Mouse (Mus musculus): ENCODE measurements around the gene Cyp26c1. TPM values are rescaled to one million over a fixed set of nuclear protein-coding genes. Genes with fewer than 3 reads are reported as not detected.

Gene Cyp26c1
- polyA plus RNA-seq, 1 experiment, result not detected

- TF ChIP-seq POLR2A (IDR thresholded peaks at IDR 0.05; ENCODE audit: borderline replicate concordance, extremely low read depth, insufficient read depth, insufficient read length, poor library complexity, severe bottlenecking) (no peak), CTCF (IDR thresholded peaks at IDR 0.05; ENCODE audit: borderline replicate concordance, extremely low read depth, insufficient read depth, insufficient read length) (no peak)
- peak; percentile 30 for DNase-seq (ENCODE audit: low read depth)
Measured at GRCm38 (mm10) chr19:37698273-37699160, 13.1 kb downstream of the Cyp26c1 start.

- no peak for TF ChIP-seq POLR2A (IDR thresholded peaks at IDR 0.05; ENCODE audit: borderline replicate concordance, extremely low read depth, insufficient read depth, insufficient read length, poor library complexity, severe bottlenecking)
- no peak for TF ChIP-seq CTCF (IDR thresholded peaks at IDR 0.05; ENCODE audit: borderline replicate concordance, extremely low read depth, insufficient read depth, insufficient read length)
- no peak for DNase-seq (ENCODE audit: low read depth)
Measured at GRCm38 (mm10) chr19:37699711-37700110, 14.3 kb downstream of the Cyp26c1 start.

GRCm38 (mm10) chr19:37702377-37703076 lies 17.1 kb downstream of the Cyp26c1 start:
- TF ChIP-seq POLR2A (IDR thresholded peaks at IDR 0.05; ENCODE audit: borderline replicate concordance, extremely low read depth, insufficient read depth, insufficient read length, poor library complexity, severe bottlenecking) (no peak), CTCF (IDR thresholded peaks at IDR 0.05; ENCODE audit: borderline replicate concordance, extremely low read depth, insufficient read depth, insufficient read length) (no peak)
- DNase-seq (ENCODE audit: low read depth), result no peak

GRCm38 (mm10) chr19:37703902-37704509 lies 18.6 kb downstream of the Cyp26c1 start:
- TF ChIP-seq CTCF (IDR thresholded peaks at IDR 0.05; ENCODE audit: borderline replicate concordance, extremely low read depth, insufficient read depth, insufficient read length) (peak; percentile 90), POLR2A (IDR thresholded peaks at IDR 0.05; ENCODE audit: borderline replicate concordance, extremely low read depth, insufficient read depth, insufficient read length, poor library complexity, severe bottlenecking) (no peak)

GRCm38 (mm10) chr19:37705722-37706121 lies 20.3 kb downstream of the Cyp26c1 start:
- DNase-seq (ENCODE audit: low read depth), result no peak
- TF ChIP-seq CTCF (IDR thresholded peaks at IDR 0.05; ENCODE audit: borderline replicate concordance, extremely low read depth, insufficient read depth, insufficient read length) (no peak), POLR2A (IDR thresholded peaks at IDR 0.05; ENCODE audit: borderline replicate concordance, extremely low read depth, insufficient read depth, insufficient read length, poor library complexity, severe bottlenecking) (no peak)

More at GRCm38 (mm10) chr19:37703902-37704509, 18.6 kb downstream of the Cyp26c1 start:
- DNase-seq (ENCODE audit: low read depth), result peak; percentile 61

- no peak for DNase-seq (ENCODE audit: low read depth)
- TF ChIP-seq CTCF (IDR thresholded peaks at IDR 0.05; ENCODE audit: borderline replicate concordance, extremely low read depth, insufficient read depth, insufficient read length), result no peak
- no peak for TF ChIP-seq POLR2A (IDR thresholded peaks at IDR 0.05; ENCODE audit: borderline replicate concordance, extremely low read depth, insufficient read depth, insufficient read length, poor library complexity, severe bottlenecking)
Measured at GRCm38 (mm10) chr19:37714681-37715080, 29.3 kb downstream of the Cyp26c1 start.

- no peak for DNase-seq (ENCODE audit: low read depth)
- no peak for TF ChIP-seq CTCF (IDR thresholded peaks at IDR 0.05; ENCODE audit: borderline replicate concordance, extremely low read depth, insufficient read depth, insufficient read length)
- TF ChIP-seq POLR2A (IDR thresholded peaks at IDR 0.05; ENCODE audit: borderline replicate concordance, extremely low read depth, insufficient read depth, insufficient read length, poor library complexity, severe bottlenecking), result no peak
Measured at GRCm38 (mm10) chr19:37715980-37716379, 30.6 kb downstream of the Cyp26c1 start.

- DNase-seq (ENCODE audit: low read depth), result peak; percentile 7
- TF ChIP-seq CTCF (IDR thresholded peaks at IDR 0.05; ENCODE audit: borderline replicate concordance, extremely low read depth, insufficient read depth, insufficient read length) (no peak), POLR2A (IDR thresholded peaks at IDR 0.05; ENCODE audit: borderline replicate concordance, extremely low read depth, insufficient read depth, insufficient read length, poor library complexity, severe bottlenecking) (no peak)
Measured at GRCm38 (mm10) chr19:37716524-37717175, 31.3 kb downstream of the Cyp26c1 start.

GRCm38 (mm10) chr19:37719166-37719565 lies 33.8 kb downstream of the Cyp26c1 start:
- no peak for TF ChIP-seq POLR2A (IDR thresholded peaks at IDR 0.05; ENCODE audit: borderline replicate concordance, extremely low read depth, insufficient read depth, insufficient read length, poor library complexity, severe bottlenecking)
- no peak for TF ChIP-seq CTCF (IDR thresholded peaks at IDR 0.05; ENCODE audit: borderline replicate concordance, extremely low read depth, insufficient read depth, insufficient read length)
- no peak for DNase-seq (ENCODE audit: low read depth)

GRCm38 (mm10) chr19:37724591-37724990 lies 39.2 kb downstream of the Cyp26c1 start:
- no peak for DNase-seq (ENCODE audit: low read depth)
- TF ChIP-seq POLR2A (IDR thresholded peaks at IDR 0.05; ENCODE audit: borderline replicate concordance, extremely low read depth, insufficient read depth, insufficient read length, poor library complexity, severe bottlenecking), result no peak
- 0 out of 2 replicates have a peak, but pooled peaks have one; percentile 4 for TF ChIP-seq CTCF (IDR thresholded peaks at IDR 0.05; ENCODE audit: borderline replicate concordance, extremely low read depth, insufficient read depth, insufficient read length)

Data from brain, embryonic 14.5 days (tissue).